Comparison of ENCODE assay signal across 8 mouse cellular contexts in genomic region chr16:94526344-94527151, GRCm38 (mm10). TPM values are rescaled to one million over a fixed set of nuclear protein-coding genes. Genes with fewer than 3 reads are reported as not detected.
DNase-seq lines count a peak whose midpoint lies in the region; ATAC-seq and TF ChIP-seq lines count a peak whose summit lies in the region.

Gene Vps26c, minus strand, starts transcription at chr16:94526830.

- H3K27ac ChIP-seq in bone marrow, adult 2 months (ENCODE audit: control insufficient read depth, insufficient read depth, low read depth, low read length, poor library complexity): peak within 1 kb of the TSS; percentile 99
- H3K27ac ChIP-seq in embryonic facial prominence, embryonic 15.5 days (replicated peaks): peak within 1 kb of the TSS; percentile 96
- peak within 1 kb of the TSS; percentile 92 for H3K27ac ChIP-seq in limb, embryonic 14.5 days (replicated peaks; ENCODE audit: low read depth, low read length)
- peak within 1 kb of the TSS; percentile 96 for H3K27ac ChIP-seq in midbrain, postnatal 0 days (ENCODE audit: low read depth, low read length)

- H3K4me3 ChIP-seq in bone marrow, adult 2 months (replicated peaks; ENCODE audit: control insufficient read depth, low read depth, low read length): peak within 1 kb of the TSS; percentile 98
- H3K4me3 ChIP-seq in embryonic facial prominence, embryonic 15.5 days (replicated peaks): peak within 1 kb of the TSS; percentile 80
- H3K4me3 ChIP-seq in limb, embryonic 14.5 days (replicated peaks; ENCODE audit: low read length): peak within 1 kb of the TSS; percentile 81
- H3K4me3 ChIP-seq in midbrain, postnatal 0 days (ENCODE audit: low read depth, low read length): peak within 1 kb of the TSS; percentile 79

- peak; percentile 98 for DNase-seq in 3T3-L1 (ENCODE audit: low read depth, low spot score)
- peak; percentile 96 for DNase-seq in heart, adult 8-10 months (ENCODE audit: low spot score)
- peak; percentile 98 for DNase-seq in kidney, adult 9 months
- DNase-seq in limb, embryonic 14.5 days (ENCODE audit: low spot score): peak; percentile 97
- DNase-seq in midbrain, postnatal 0 days (ENCODE audit: low spot score): peak; percentile 99
- peak; percentile 95 to 97 for DNase-seq in spleen, postnatal 14 days (ENCODE audit: low spot score in 2 of 2)

- H3K36me3 ChIP-seq in embryonic facial prominence, embryonic 15.5 days: no peaks in the 10 kb centered on the region
- no peaks in the 10 kb centered on the region for H3K36me3 ChIP-seq in limb, embryonic 14.5 days (ENCODE audit: control insufficient read depth, insufficient read depth, low read length)
- no peaks in the 10 kb centered on the region for H3K36me3 ChIP-seq in midbrain, postnatal 0 days (ENCODE audit: insufficient read depth, low read length)

- ATAC-seq in embryonic facial prominence, embryonic 15.5 days (ENCODE audit: insufficient number of reproducible peaks, low FRiP score, low TSS enrichment, low read depth): peak; percentile 93
- peak; percentile 93 for ATAC-seq in limb, embryonic 14.5 days (ENCODE audit: low FRiP score, low read depth)
- ATAC-seq in midbrain, postnatal 0 days (ENCODE audit: low FRiP score): peak; percentile 92

- TF ChIP-seq CTCF in bone marrow, adult 2 months (IDR thresholded peaks at IDR 0.05; ENCODE audit: control insufficient read depth, insufficient read depth, low read length): peak; percentile 5; the same call in 1 of the 2 replicates
- no peak; the same call in 1 of the 2 replicates for TF ChIP-seq CTCF in midbrain, postnatal 0 days (IDR thresholded peaks at IDR 0.05)

- peak within 1 kb of the TSS; percentile 55 for H3K9ac ChIP-seq in embryonic facial prominence, embryonic 15.5 days
- H3K9ac ChIP-seq in limb, embryonic 14.5 days (ENCODE audit: low read depth, low read length, severe bottlenecking): peak within 1 kb of the TSS; percentile 75
- peak within 1 kb of the TSS; percentile 95 for H3K9ac ChIP-seq in midbrain, postnatal 0 days (replicated peaks; ENCODE audit: low read length, poor library complexity, severe bottlenecking)

- TF ChIP-seq POLR2A in bone marrow, adult 2 months (IDR thresholded peaks at IDR 0.05; ENCODE audit: borderline replicate concordance, control insufficient read depth, low read depth, low read length): peak; percentile 71; the same call in 1 of the 2 replicates
- TF ChIP-seq POLR2A in limb, embryonic 14.5 days (IDR thresholded peaks at IDR 0.05; ENCODE audit: borderline replicate concordance, extremely low read depth, insufficient read depth, insufficient read length): peak; percentile 60; the same call in 1 of the 2 replicates

- H3K9me3 ChIP-seq in embryonic facial prominence, embryonic 15.5 days (replicated peaks): no peaks in the 10 kb centered on the region
- H3K9me3 ChIP-seq in limb, embryonic 14.5 days (ENCODE audit: control insufficient read depth, low read length): no peaks in the 10 kb centered on the region
- H3K9me3 ChIP-seq in midbrain, postnatal 0 days (ENCODE audit: low read length): no peaks in the 10 kb centered on the region

- H3K4me1 ChIP-seq in bone marrow, adult 2 months (ENCODE audit: control insufficient read depth, insufficient read depth, low read length): peaks cover 2% of the 10 kb centered on the region
- peaks cover 29% of the 10 kb centered on the region for H3K4me1 ChIP-seq in embryonic facial prominence, embryonic 15.5 days
- H3K4me1 ChIP-seq in limb, embryonic 14.5 days (ENCODE audit: control insufficient read depth, insufficient read depth, low read length): peaks cover 12% of the 10 kb centered on the region
- 0 out of 2 replicates have a peak, but pooled peaks cover 6% of the 10 kb centered on the region for H3K4me1 ChIP-seq in midbrain, postnatal 0 days (ENCODE audit: insufficient read depth, low read length)

- no peaks in the 10 kb centered on the region for H3K27me3 ChIP-seq in embryonic facial prominence, embryonic 15.5 days
- H3K27me3 ChIP-seq in limb, embryonic 14.5 days (ENCODE audit: control insufficient read depth, insufficient read depth, low read length): no peaks in the 10 kb centered on the region
- no peaks in the 10 kb centered on the region for H3K27me3 ChIP-seq in midbrain, postnatal 0 days (ENCODE audit: insufficient read depth, low read length)

- H3K4me2 ChIP-seq in embryonic facial prominence, embryonic 15.5 days (replicated peaks): peak within 1 kb of the TSS; percentile 62
- H3K4me2 ChIP-seq in limb, embryonic 14.5 days (replicated peaks; ENCODE audit: low read depth, low read length, severe bottlenecking): peak within 1 kb of the TSS; percentile 77
- H3K4me2 ChIP-seq in midbrain, postnatal 0 days (ENCODE audit: low read depth, low read length, poor library complexity, severe bottlenecking): peak within 1 kb of the TSS; percentile 63

- WGBS in bone marrow, adult 2 months: under 1% methylated on average over 93 of the region's 93 CpGs
- WGBS in embryonic facial prominence, embryonic 15.5 days: under 1% methylated on average over 93 of the region's 93 CpGs
- WGBS in limb, embryonic 14.5 days: under 1% methylated on average over 60 of the region's 93 CpGs
- WGBS in midbrain, postnatal 0 days: under 1% methylated on average over 86 of the region's 93 CpGs

RNA-seq across cellular contexts. Expression of gene Vps26c, which starts in this region (rescaled TPM):
- polyA plus RNA-seq in bone marrow, adult 2 months (2011; ENCODE audit: insufficient read depth, insufficient read length, low replicate concordance, missing spikeins): 11.4 and 11.6 TPM in 2 replicates
- 55.8 and 56.1 TPM in 2 replicates for polyA plus RNA-seq in embryonic facial prominence, embryonic 15.5 days (2015; fragmentation: Nextera tagmentation; extraction: Ambion mirVana)
- total RNA-seq in heart, adult 8-10 months (2022): 10 to 100 TPM; 19.9 to 23.4 (median 22.0) TPM
- polyA plus RNA-seq in limb, embryonic 14.5 days (2012; rRNA removed): 50.3 and 55.3 TPM in 2 replicates
- polyA plus RNA-seq in limb, embryonic 14.5 days (2014; fragmentation: Nextera tagmentation; extraction: Ambion mirVana): 55.0 and 55.7 TPM in 2 replicates
- 66.2 and 74.8 TPM in 2 replicates for total RNA-seq in midbrain, postnatal 0 days (2014; rRNA removed)
- 63.0 and 65.4 TPM in 2 replicates for polyA plus RNA-seq in midbrain, postnatal 0 days (2015; fragmentation: Nextera tagmentation; extraction: Ambion mirVana)

Comparison
In these comparisons a context has a peak if more than half of its experiments do, and no peak if none do; other contexts are left out.
1. Peak in every context shown above with its lines: DNase-seq, ATAC-seq, H3K4me3 ChIP-seq and H3K27ac ChIP-seq.